ENCODE assay signal across 18 mouse cellular contexts in the genomic region with DNA sequence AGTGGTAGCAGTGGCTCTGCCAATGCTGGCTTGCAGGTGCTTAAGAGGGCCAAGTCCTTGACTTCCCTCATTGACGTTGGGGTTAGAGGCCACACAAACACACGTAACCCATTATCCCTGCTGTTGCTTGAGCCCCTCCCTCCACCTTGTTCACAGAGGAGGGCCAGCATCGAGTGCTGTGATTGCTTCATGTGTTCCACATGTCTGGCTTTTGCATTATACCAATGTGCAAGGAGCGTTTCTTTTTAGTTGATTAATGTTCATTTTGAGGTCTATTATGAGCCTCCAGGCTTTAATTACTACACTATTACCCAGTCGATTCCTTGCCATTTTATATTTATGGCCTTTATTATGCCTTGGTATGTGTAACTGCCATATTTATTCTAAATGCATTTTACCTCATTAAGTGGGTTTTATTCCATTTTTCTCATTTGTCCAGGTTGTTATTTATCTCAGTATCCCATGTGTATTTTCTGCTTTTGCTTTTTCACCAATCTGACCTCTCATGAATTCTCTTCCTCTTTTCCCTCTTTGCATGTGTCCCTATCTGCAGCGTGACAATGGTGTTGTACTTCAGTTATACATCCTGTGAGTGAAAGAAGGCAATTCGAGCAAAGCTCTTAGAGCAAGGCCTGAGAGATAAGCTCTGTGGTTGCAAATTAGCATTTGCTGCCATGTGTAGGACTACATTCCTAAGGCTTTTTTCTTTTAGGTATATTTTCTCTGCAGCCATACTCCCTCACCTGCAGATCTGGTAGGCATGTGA.
DNase-seq lines count a peak whose midpoint lies in the region; ATAC-seq and TF ChIP-seq lines count a peak whose summit lies in the region.
"Had no signal": no experiment of that assay in that cellular context is flagged by ENCODE, and none has a peak within 500 bp of the region (broad histone marks: within the 10 kb centered on the region; RNA-seq: fewer than 3 reads in every experiment).

No protein-coding gene starts in this region.

- 76% methylated on average over 7 of the region's 7 CpGs for WGBS in forebrain, embryonic 13.5 days
- WGBS in forebrain, postnatal 0 days = 74% methylated on average over 7 of the region's 7 CpGs
- WGBS in neural tube, embryonic 12.5 days = 47% methylated on average over 7 of the region's 7 CpGs

- TF ChIP-seq EP300 in MEL (IDR thresholded peaks at IDR 0.05; ENCODE audit: low read depth in 1 of 2, low read length in 2 of 2) = peak; percentile 69 to 71

- H3K36me3 ChIP-seq in forebrain, embryonic 13.5 days (ENCODE audit: poor library complexity, severe bottlenecking) = no peaks in the 10 kb centered on the region
- no peaks in the 10 kb centered on the region for H3K36me3 ChIP-seq in forebrain, postnatal 0 days (ENCODE audit: insufficient read depth)
- H3K36me3 ChIP-seq in MEL (ENCODE audit: control insufficient read depth in 1 of 2, insufficient read depth in 2 of 2, low read length in 2 of 2) = no peaks in the 10 kb centered on the region; a peak in 1 of 4 replicates
- H3K36me3 ChIP-seq in neural tube, embryonic 12.5 days = no peaks in the 10 kb centered on the region
- H3K36me3 ChIP-seq: heart, embryonic 12.5 days; limb, embryonic 15.5 days had no signal

- TF ChIP-seq CTCF in forebrain, postnatal 0 days (IDR thresholded peaks at IDR 0.05; ENCODE audit: low read depth) = no peak
- TF ChIP-seq CTCF in MEL (IDR thresholded peaks at IDR 0.05 in 2 of 3, conservative IDR thresholded peaks at IDR 0.05 in 1 of 3; ENCODE audit: control insufficient read depth in 1 of 3, insufficient read depth in 1 of 3, low read depth in 2 of 3, low read length in 3 of 3, poor library complexity in 1 of 3, severe bottlenecking in 1 of 3) = no peak

- H3K4me2 ChIP-seq in forebrain, embryonic 13.5 days = no peak overlapping the region
- H3K4me2 ChIP-seq in forebrain, postnatal 0 days (ENCODE audit: low read depth) = no peak overlapping the region
- no peak overlapping the region for H3K4me2 ChIP-seq in neural tube, embryonic 12.5 days (replicated peaks)
- H3K4me2 ChIP-seq: heart, embryonic 12.5 days; limb, embryonic 15.5 days had no signal

- no peaks in the 10 kb centered on the region for H3K79me2 ChIP-seq in MEL (ENCODE audit: control insufficient read depth, insufficient read depth, low read length, poor library complexity)

- no peak for DNase-seq in forebrain, postnatal 0 days
- DNase-seq in MEL (ENCODE audit: low read depth, low spot score) = peak; percentile 75
- DNase-seq in hindlimb bud, embryonic 11.5 days (ENCODE audit: extremely low spot score, low read depth, low spot score) = peak; percentile 28
- DNase-seq in MN1 (ENCODE audit: low spot score) = no peak
- DNase-seq in adrenal gland, adult 2 months = no peak
- DNase-seq: cerebellum, adult 8-10 months; heart, postnatal 14 days; kidney, adult 11 months; midbrain, embryonic 14.5 days; right cerebral cortex, adult 18-20 months; thymus, postnatal 25 days had no signal

- no peak for TF ChIP-seq POLR2A in MEL (IDR thresholded peaks at IDR 0.05; ENCODE audit: control insufficient read depth in 1 of 2, insufficient read depth in 1 of 2, low read depth in 1 of 2, low read length in 2 of 2, poor library complexity in 1 of 2)

- H3K9me3 ChIP-seq in forebrain, embryonic 13.5 days (replicated peaks) = no peaks in the 10 kb centered on the region; the same call in 1 of the 2 replicates
- no peaks in the 10 kb centered on the region for H3K9me3 ChIP-seq in forebrain, postnatal 0 days (ENCODE audit: low read length)
- no peaks in the 10 kb centered on the region for H3K9me3 ChIP-seq in MEL (replicated peaks; ENCODE audit: insufficient read depth, low read length)
- H3K9me3 ChIP-seq in neural tube, embryonic 12.5 days = no peaks in the 10 kb centered on the region
- H3K9me3 ChIP-seq: limb, embryonic 15.5 days had no signal

- H3K4me3 ChIP-seq in forebrain, embryonic 13.5 days = no peak overlapping the region
- H3K4me3 ChIP-seq in forebrain, postnatal 0 days (ENCODE audit: low read depth, low read length) = no peak overlapping the region
- H3K4me3 ChIP-seq in MEL (ENCODE audit: control insufficient read depth in 1 of 2, insufficient read depth in 1 of 2, low read depth in 2 of 2, low read length in 2 of 2) = no peak overlapping the region
- no peak overlapping the region for H3K4me3 ChIP-seq in neural tube, embryonic 12.5 days
- H3K4me3 ChIP-seq: heart, embryonic 12.5 days; limb, embryonic 15.5 days had no signal

- H3K9ac ChIP-seq in forebrain, embryonic 13.5 days = no peak overlapping the region
- no peak overlapping the region for H3K9ac ChIP-seq in forebrain, postnatal 0 days
- H3K9ac ChIP-seq in MEL (ENCODE audit: control insufficient read depth, low read depth, low read length, poor library complexity, severe bottlenecking) = no peak overlapping the region
- H3K9ac ChIP-seq in neural tube, embryonic 12.5 days = no peak overlapping the region
- H3K9ac ChIP-seq: heart, embryonic 12.5 days; limb, embryonic 15.5 days had no signal

- no peak overlapping the region for H3K27ac ChIP-seq in forebrain, embryonic 13.5 days
- no peak overlapping the region for H3K27ac ChIP-seq in forebrain, postnatal 0 days (ENCODE audit: low read depth, low read length)
- peak overlapping the region; percentile 23; the same call in 1 of the 2 replicates for H3K27ac ChIP-seq in MEL (ENCODE audit: control insufficient read depth, low read depth, low read length)
- H3K27ac ChIP-seq in neural tube, embryonic 12.5 days = no peak overlapping the region; the same call in 1 of the 2 replicates
- H3K27ac ChIP-seq: limb, embryonic 15.5 days had no signal

- peaks cover 4% of the 10 kb centered on the region; the same call in 1 of the 2 replicates for H3K4me1 ChIP-seq in forebrain, embryonic 13.5 days
- H3K4me1 ChIP-seq in forebrain, postnatal 0 days (ENCODE audit: insufficient read depth) = no peaks in the 10 kb centered on the region
- peaks cover 0 to 7% of the 10 kb centered on the region in 2 experiments; a peak in 2 of 4 replicates for H3K4me1 ChIP-seq in MEL (ENCODE audit: control insufficient read depth in 1 of 2, insufficient read depth in 2 of 2, low read length in 2 of 2)
- H3K4me1 ChIP-seq in neural tube, embryonic 12.5 days = no peaks in the 10 kb centered on the region
- H3K4me1 ChIP-seq: limb, embryonic 15.5 days had no signal

- TF ChIP-seq RAD21 in MEL (IDR thresholded peaks at IDR 0.05; ENCODE audit: low read depth, low read length) = no peak

- 0 out of 2 replicates have a peak, but pooled peaks have one; percentile 13 for ATAC-seq in forebrain, embryonic 13.5 days
- no peak for ATAC-seq in forebrain, postnatal 0 days
- 0 out of 2 replicates have a peak, but pooled peaks have one; percentile 39 for ATAC-seq in neural tube, embryonic 12.5 days (ENCODE audit: low FRiP score, low read depth)
- ATAC-seq: CD4-positive, CD25-positive, alpha-beta regulatory T cell, adult 4 months; forebrain, embryonic 16.5 days; lung, postnatal 0 days had no signal

- H3K27me3 ChIP-seq in forebrain, embryonic 13.5 days = no peaks in the 10 kb centered on the region
- H3K27me3 ChIP-seq in forebrain, postnatal 0 days (ENCODE audit: insufficient read depth, low read length) = no peaks in the 10 kb centered on the region
- no peaks in the 10 kb centered on the region for H3K27me3 ChIP-seq in MEL (ENCODE audit: control insufficient read depth in 1 of 2, insufficient read depth in 2 of 2, low read length in 2 of 2)
- no peaks in the 10 kb centered on the region for H3K27me3 ChIP-seq in neural tube, embryonic 12.5 days (replicated peaks)
- H3K27me3 ChIP-seq: heart, embryonic 12.5 days; limb, embryonic 15.5 days had no signal

TF ChIP-seq in MEL, 35 proteins besides CTCF, POLR2A, EP300 and RAD21:
- TF ChIP-seq MYC (IDR thresholded peaks at IDR 0.05; ENCODE audit: low read depth, low read length) (peak; percentile 81), RCOR1 (IDR thresholded peaks at IDR 0.05; ENCODE audit: low read depth, low read length) (peak; percentile 75), ETS1 (IDR thresholded peaks at IDR 0.05; ENCODE audit: low read depth, low read length) (0 out of 2 replicates have a peak, but pooled peaks have one; percentile 31), GATA1 (IDR thresholded peaks at IDR 0.05; ENCODE audit: low read depth, low read length) (peak; percentile 76), MXI1 (IDR thresholded peaks at IDR 0.05; ENCODE audit: low read depth, low read length) (peak; percentile 51; the same call in 1 of the 2 replicates), TCF12 (IDR thresholded peaks at IDR 0.05; ENCODE audit: low read depth, low read length) (peak; percentile 50), UBTF (IDR thresholded peaks at IDR 0.05; ENCODE audit: borderline replicate concordance, insufficient read depth, low read depth, low read length) (no peak), SIN3A (IDR thresholded peaks at IDR 0.05; ENCODE audit: low read length) (0 out of 2 replicates have a peak, but pooled peaks have one; percentile 33), E2F4 (IDR thresholded peaks at IDR 0.05; ENCODE audit: borderline replicate concordance, low read depth, low read length) (no peak), TBP (IDR thresholded peaks at IDR 0.05; ENCODE audit: low read depth, low read length) (peak; percentile 65; the same call in 1 of the 2 replicates), MAFK (IDR thresholded peaks at IDR 0.05; ENCODE audit: borderline replicate concordance, low read depth, low read length) (no peak), TAL1 (IDR thresholded peaks at IDR 0.05; ENCODE audit: low read length) (peak; percentile 35; the same call in 1 of the 2 replicates)

Comparison
In these comparisons a context has a peak if more than half of its experiments do, and no peak if none do; other contexts are left out.
1. DNase-seq: peak in MEL (single experiment) and hindlimb bud, embryonic 11.5 days (single experiment); none in forebrain, postnatal 0 days (single experiment), MN1 (single experiment) and adrenal gland, adult 2 months (single experiment).